Mouse (Mus musculus): ENCODE data around the gene Ptgir. TPM values are rescaled to one million over a fixed set of nuclear protein-coding genes. Genes with fewer than 3 reads are reported as not detected.

The Ptgir gene
- polyA plus RNA-seq, 1 experiment from 2014 or later: 2.5 TPM

DNA sequence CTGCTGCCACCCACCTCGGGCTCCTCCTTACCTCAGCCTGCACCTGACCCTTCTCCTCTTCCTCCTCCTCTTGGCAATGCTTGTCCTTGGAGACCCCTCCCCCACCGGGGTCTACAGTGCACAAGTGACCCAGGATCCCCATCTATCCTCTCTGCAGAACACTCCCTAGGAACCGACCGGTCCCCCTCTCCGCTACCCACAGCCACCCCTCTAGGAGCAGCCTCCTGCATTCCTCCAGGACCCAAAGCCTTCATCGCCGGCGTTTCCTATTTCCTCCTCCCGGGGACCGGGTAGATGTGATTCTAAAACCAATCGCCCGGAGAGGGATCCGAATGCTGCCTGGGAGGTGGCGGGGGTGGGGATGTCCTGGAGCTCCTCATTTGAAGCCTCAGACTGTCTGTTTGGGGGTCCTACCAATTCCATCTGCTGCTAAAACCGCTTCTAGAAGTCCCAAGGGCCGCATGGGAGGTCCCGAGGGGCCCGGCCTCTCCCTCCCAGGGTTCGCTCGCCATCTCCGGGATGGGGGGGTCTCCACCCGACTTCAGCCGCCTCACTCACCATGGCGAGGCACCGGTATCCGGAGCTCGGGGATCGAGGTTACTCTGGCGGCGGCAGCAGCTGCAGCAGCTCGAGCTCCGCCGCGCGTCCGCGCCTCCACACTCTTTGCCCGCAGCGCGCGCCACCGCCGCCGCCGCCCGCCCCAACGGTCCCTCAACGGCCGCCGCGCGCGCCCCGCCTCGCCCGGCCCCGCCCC lies 17.2 kb downstream of the Ptgir start:
- no peak for ATAC-seq
- Histone ChIP-seq H3K27me3 (replicated peaks; ENCODE audit: control insufficient read depth, insufficient read depth, low read length) (no peaks in the 10 kb centered on the region), H3K9me3 (ENCODE audit: control insufficient read depth, low read length) (no peaks in the 10 kb centered on the region), H3K4me3 (ENCODE audit: low read length) (peak overlapping the region; percentile 72), H3K4me1 (ENCODE audit: control insufficient read depth, insufficient read depth, low read length) (peaks cover 40% of the 10 kb centered on the region), H3K27ac (ENCODE audit: low read length) (peak overlapping the region; percentile 96), H3K4me2 (ENCODE audit: low read depth, low read length) (peak overlapping the region; percentile 76), H3K9ac (ENCODE audit: low read depth, low read length) (peak overlapping the region; percentile 96), H3K36me3 (ENCODE audit: control insufficient read depth, insufficient read depth, low read length) (peaks cover 10% of the 10 kb centered on the region; the same call in 1 of the 2 replicates)
- under 1% methylated on average over 57 of the region's 57 CpGs for WGBS

DNA sequence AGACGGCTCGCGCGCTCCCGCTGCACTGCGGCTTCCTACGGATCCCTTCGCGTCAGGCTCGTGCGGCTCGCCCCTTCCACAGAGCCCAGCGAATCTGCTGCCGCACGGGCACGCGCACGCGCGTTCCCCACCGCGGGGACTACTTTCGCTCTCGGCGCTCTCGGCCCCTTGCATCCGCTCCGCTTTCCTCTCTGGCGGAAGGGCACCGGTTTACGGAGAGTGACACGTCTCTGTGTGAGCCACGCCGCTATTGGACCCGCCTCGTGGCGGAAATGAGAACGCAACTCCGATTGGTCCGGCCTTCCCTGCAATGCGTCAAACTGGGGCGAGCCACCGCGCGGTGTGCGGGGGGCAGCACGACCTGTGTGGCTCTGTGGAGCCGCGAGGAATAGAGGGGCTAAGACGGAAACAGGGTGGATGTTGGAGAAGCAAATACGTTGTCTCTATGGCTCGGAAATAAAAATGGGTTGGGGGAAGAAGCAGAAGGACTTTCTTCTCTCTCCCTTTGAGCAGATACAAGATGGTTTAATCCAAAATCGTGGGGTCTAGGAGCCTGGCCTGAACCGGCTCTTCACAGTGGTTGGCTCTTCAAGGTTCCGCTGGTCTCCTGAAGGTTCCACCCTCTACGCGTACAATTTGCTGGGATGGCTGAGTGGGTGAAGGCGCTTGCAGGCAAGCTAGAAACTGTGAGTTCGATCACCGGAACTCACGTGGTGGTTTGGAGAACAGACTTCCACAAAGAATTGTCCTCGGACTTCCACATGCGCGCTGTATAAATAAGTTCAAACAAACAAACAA lies 17.9 kb downstream of the Ptgir start, which contains the start of gene Calm3:
Gene Calm3 (minus strand): TSS at position 78 of the 798 bp plus-strand sequence.
- 2% methylated on average over 64 of the region's 64 CpGs for WGBS

DNA sequence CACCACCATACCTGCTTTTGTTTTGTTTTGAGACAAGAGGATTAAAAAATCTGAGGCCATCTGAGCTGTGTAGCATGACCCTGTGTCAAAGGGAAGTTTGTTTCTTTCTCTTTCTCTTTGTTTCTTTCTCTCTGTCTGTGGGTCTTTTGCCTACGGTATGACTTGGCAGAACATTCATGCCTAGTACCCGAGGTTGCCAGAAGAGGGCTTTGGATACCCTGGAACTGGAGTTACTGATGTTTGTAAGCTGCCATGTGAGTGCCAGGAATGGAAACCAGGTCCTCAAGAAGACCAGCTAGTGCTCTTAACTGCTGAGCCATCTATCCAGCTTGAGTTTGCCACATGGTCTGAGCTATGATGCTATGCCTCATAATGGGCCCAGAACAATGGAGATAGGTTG lies 22.1 kb downstream of the Ptgir start:
- Histone ChIP-seq H3K36me3 (ENCODE audit: control insufficient read depth, insufficient read depth, low read length) (no peaks in the 10 kb centered on the region), H3K9ac (ENCODE audit: low read depth, low read length) (no peak overlapping the region), H3K4me3 (ENCODE audit: low read length) (no peak overlapping the region), H3K9me3 (ENCODE audit: control insufficient read depth, low read length) (no peaks in the 10 kb centered on the region), H3K27ac (ENCODE audit: low read length) (no peak overlapping the region), H3K4me1 (ENCODE audit: control insufficient read depth, insufficient read depth, low read length) (no peaks in the 10 kb centered on the region), H3K27me3 (replicated peaks; ENCODE audit: control insufficient read depth, insufficient read depth, low read length) (no peaks in the 10 kb centered on the region), H3K4me2 (ENCODE audit: low read depth, low read length) (no peak overlapping the region)
- 44% methylated on average over 2 of the region's 2 CpGs for WGBS
- ATAC-seq: no peak

More for the DNA sequence above, 17.9 kb downstream of the Ptgir start, which contains the start of gene Calm3:
- peak within 1 kb of the TSS; percentile 72 for H3K4me3 ChIP-seq (ENCODE audit: low read length)
- H3K36me3 ChIP-seq (ENCODE audit: control insufficient read depth, insufficient read depth, low read length): peaks cover 9% of the 10 kb centered on the region; the same call in 1 of the 2 replicates
- ATAC-seq: peak; percentile 91
- H3K9me3 ChIP-seq (ENCODE audit: control insufficient read depth, low read length): no peaks in the 10 kb centered on the region
- H3K27me3 ChIP-seq (replicated peaks; ENCODE audit: control insufficient read depth, insufficient read depth, low read length): no peaks in the 10 kb centered on the region
- peak within 1 kb of the TSS; percentile 96 for H3K9ac ChIP-seq (ENCODE audit: low read depth, low read length)
- peak within 1 kb of the TSS; percentile 76 for H3K4me2 ChIP-seq (ENCODE audit: low read depth, low read length)
- peak within 1 kb of the TSS; percentile 96 for H3K27ac ChIP-seq (ENCODE audit: low read length)
- peaks cover 34% of the 10 kb centered on the region for H3K4me1 ChIP-seq (ENCODE audit: control insufficient read depth, insufficient read depth, low read length)

DNA sequence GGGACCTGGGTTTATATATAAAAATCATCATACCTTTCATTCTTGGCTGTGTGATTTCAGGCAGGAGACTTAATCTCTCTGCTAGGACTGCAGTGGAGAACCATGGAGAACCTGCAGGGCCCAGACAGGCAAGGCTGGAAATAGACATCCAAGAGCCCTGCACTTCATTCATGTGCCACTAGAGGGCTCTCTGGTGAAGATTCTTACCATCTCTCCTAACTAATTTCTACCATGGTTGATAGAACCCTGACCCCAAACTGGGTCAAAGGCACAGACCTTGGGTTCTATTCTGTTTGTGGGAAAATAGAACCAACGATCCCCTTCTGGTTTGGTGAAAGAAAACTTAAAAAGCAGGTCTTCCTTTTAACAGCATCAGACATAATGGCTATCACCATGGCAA lies 24.6 kb downstream of the Ptgir start:
- no peak overlapping the region for H3K4me3 ChIP-seq (ENCODE audit: low read length)
- no peaks in the 10 kb centered on the region for H3K36me3 ChIP-seq (ENCODE audit: control insufficient read depth, insufficient read depth, low read length)
- 0 out of 2 replicates have a peak, but pooled peaks have one; percentile 12 for ATAC-seq
- no peak overlapping the region for H3K9ac ChIP-seq (ENCODE audit: low read depth, low read length)
- H3K4me1 ChIP-seq (ENCODE audit: control insufficient read depth, insufficient read depth, low read length): no peaks in the 10 kb centered on the region
- H3K27ac ChIP-seq (ENCODE audit: low read length): no peak overlapping the region
- no peaks in the 10 kb centered on the region for H3K9me3 ChIP-seq (ENCODE audit: control insufficient read depth, low read length)
- no peak overlapping the region for H3K4me2 ChIP-seq (ENCODE audit: low read depth, low read length)
- no peaks in the 10 kb centered on the region for H3K27me3 ChIP-seq (replicated peaks; ENCODE audit: control insufficient read depth, insufficient read depth, low read length)
- WGBS: 13% methylated on average over 1 of the region's 1 CpGs

DNA sequence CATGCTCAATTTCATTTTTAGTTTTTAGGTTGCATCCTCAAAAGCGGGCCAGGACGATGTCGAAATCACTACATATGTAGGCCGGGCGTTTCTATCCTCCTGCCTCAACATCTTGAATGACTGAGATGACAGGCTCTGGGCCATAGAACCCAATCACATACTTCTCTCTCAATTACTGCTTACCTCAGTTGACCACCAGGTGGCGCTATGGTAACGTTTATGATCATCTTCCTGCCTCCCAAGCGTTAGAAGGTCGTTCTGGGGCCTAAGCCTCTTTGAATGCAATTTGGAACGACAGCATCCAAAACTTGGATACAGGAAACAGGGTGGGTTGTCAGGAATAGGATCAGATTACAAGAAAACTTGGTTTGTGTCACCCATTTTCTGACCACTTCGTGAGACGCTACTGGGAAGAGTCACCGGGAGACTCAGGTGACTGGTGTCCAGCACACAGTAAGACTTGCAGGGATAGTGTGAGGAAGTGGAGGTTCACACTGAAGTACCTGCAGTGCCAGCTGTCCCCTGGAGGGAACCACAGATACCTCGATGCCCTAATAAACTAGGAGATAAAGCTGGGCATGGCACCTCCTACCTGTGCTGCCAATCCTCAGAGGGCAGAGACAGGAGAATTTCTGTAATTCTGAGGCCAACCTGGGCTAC lies 25.8 kb downstream of the Ptgir start:
- Histone ChIP-seq H3K4me3 (ENCODE audit: low read length) (no peak overlapping the region), H3K4me1 (ENCODE audit: control insufficient read depth, insufficient read depth, low read length) (no peaks in the 10 kb centered on the region), H3K27ac (ENCODE audit: low read length) (no peak overlapping the region), H3K9ac (ENCODE audit: low read depth, low read length) (no peak overlapping the region), H3K9me3 (ENCODE audit: control insufficient read depth, low read length) (no peaks in the 10 kb centered on the region), H3K4me2 (ENCODE audit: low read depth, low read length) (no peak overlapping the region), H3K27me3 (replicated peaks; ENCODE audit: control insufficient read depth, insufficient read depth, low read length) (no peaks in the 10 kb centered on the region), H3K36me3 (ENCODE audit: control insufficient read depth, insufficient read depth, low read length) (no peaks in the 10 kb centered on the region)
- 20% methylated on average over 14 of the region's 14 CpGs for WGBS
- peak; percentile 76 for ATAC-seq

DNA sequence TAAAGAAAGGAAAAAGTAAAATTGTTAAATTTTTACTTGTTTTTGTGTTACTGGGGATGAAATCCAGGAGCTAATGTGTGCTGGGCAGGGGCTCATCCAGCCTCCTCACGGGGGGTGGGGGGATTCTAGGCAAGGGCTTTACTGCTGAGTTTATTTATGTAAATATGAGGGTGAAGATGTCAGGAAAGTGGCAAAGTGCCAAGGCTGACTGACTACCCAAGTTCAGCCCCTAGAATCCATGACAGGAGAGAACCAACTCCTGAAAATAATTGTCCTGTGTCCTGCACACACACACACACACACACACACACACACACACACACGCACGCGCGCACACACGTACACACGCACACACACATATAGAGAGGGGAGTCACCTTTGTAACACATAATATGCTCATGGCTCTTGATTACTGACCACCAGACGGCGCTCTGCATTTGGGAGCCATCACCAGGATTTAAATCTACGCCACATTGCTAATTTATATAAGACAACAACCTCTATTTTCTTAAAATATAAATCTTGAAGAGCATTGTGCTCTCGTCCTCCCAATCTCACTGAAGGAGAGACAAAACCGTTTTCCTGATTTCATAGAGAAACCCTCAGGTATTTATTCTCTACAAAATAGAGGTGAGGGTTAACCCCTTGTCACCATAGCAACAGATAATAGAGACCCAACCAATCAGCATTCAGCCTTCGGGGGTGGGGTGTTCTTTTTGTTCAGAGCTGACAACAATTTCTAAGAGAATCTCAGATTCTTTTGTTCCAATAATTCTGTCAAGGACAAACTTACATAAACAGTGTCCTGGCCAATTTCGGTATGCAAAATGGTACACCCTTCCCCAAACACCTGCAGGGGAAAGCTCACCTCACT lies 26.7 kb downstream of the Ptgir start:
- Histone ChIP-seq H3K27me3 (replicated peaks; ENCODE audit: control insufficient read depth, insufficient read depth, low read length) (no peaks in the 10 kb centered on the region), H3K9ac (ENCODE audit: low read depth, low read length) (no peak overlapping the region), H3K36me3 (ENCODE audit: control insufficient read depth, insufficient read depth, low read length) (no peaks in the 10 kb centered on the region), H3K9me3 (ENCODE audit: control insufficient read depth, low read length) (no peaks in the 10 kb centered on the region), H3K4me3 (ENCODE audit: low read length) (no peak overlapping the region), H3K27ac (ENCODE audit: low read length) (no peak overlapping the region), H3K4me2 (ENCODE audit: low read depth, low read length) (no peak overlapping the region), H3K4me1 (ENCODE audit: control insufficient read depth, insufficient read depth, low read length) (no peaks in the 10 kb centered on the region)
- WGBS: 46% methylated on average over 14 of the region's 14 CpGs
- ATAC-seq: no peak

DNA sequence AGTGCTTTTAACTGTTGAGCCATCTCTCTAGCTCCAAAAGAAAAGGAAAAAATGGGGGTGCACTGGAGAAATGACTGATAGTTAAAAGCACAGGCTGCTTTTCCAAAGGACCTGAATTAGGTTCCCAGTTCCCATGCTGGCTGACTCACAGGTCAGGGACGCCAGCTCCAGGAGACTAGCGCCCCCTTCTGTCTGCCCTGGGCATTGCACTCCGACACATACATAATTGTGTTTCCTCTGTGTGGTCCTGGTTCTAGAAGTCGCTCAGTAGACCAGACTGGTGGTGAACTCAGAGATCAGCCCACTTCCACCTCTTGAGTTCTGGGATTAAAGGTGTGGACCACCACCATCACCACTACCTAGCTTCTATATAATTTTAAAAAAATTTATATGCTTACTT lies 31.0 kb downstream of the Ptgir start:
- no peaks in the 10 kb centered on the region for H3K36me3 ChIP-seq (ENCODE audit: control insufficient read depth, insufficient read depth, low read length)
- no peak for ATAC-seq
- no peak overlapping the region for H3K27ac ChIP-seq (ENCODE audit: low read length)
- H3K27me3 ChIP-seq (replicated peaks; ENCODE audit: control insufficient read depth, insufficient read depth, low read length): no peaks in the 10 kb centered on the region
- WGBS: 46% methylated on average over 4 of the region's 4 CpGs
- H3K4me1 ChIP-seq (ENCODE audit: control insufficient read depth, insufficient read depth, low read length): peaks cover 2% of the 10 kb centered on the region; the same call in 1 of the 2 replicates
- no peak overlapping the region for H3K4me2 ChIP-seq (ENCODE audit: low read depth, low read length)
- no peaks in the 10 kb centered on the region for H3K9me3 ChIP-seq (ENCODE audit: control insufficient read depth, low read length)
- no peak overlapping the region for H3K4me3 ChIP-seq (ENCODE audit: low read length)
- H3K9ac ChIP-seq (ENCODE audit: low read depth, low read length): no peak overlapping the region

DNA sequence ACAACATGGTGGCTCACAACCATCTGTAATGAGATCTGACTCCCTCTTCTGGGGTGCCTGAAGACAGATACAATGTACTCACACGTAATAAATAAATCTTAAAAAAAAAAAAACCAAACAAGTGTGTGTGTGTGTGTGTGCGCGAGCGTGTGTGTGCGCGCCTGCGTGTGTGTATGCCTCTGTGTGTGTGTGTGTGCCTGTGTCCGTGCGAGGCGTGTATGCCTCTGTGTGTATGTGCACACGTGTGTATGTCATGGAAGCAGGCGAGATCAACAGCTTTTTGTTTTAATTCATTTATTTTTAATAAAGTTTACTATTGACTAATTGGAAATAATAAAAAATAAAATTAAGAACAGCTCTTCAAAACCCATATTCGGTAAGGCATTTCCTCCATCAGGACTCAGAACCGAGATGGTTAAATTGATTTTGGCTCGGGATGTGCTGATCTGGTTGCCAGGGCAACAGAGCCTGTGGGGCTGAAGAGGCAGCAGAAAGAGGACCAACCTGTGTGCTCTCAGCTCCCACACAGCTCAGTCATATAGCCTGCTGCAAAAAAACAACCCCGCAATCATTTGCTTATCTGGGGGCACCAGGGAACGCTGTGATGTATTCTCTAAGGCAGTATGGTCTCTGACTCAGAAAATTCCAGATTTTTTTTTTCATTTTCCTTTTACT lies 32.0 kb downstream of the Ptgir start:
- Histone ChIP-seq H3K4me1 (ENCODE audit: control insufficient read depth, insufficient read depth, low read length) (peaks cover 2% of the 10 kb centered on the region; the same call in 1 of the 2 replicates), H3K4me3 (ENCODE audit: low read length) (no peak overlapping the region), H3K9ac (ENCODE audit: low read depth, low read length) (no peak overlapping the region), H3K4me2 (ENCODE audit: low read depth, low read length) (no peak overlapping the region), H3K27ac (ENCODE audit: low read length) (no peak overlapping the region), H3K27me3 (replicated peaks; ENCODE audit: control insufficient read depth, insufficient read depth, low read length) (no peaks in the 10 kb centered on the region), H3K36me3 (ENCODE audit: control insufficient read depth, insufficient read depth, low read length) (no peaks in the 10 kb centered on the region), H3K9me3 (ENCODE audit: control insufficient read depth, low read length) (no peaks in the 10 kb centered on the region)
- WGBS: 68% methylated on average over 17 of the region's 17 CpGs
- ATAC-seq: peak; percentile 32; the same call in 1 of the 2 replicates

Measured in intestine, embryonic 16.5 days (tissue).